Mouse (Mus musculus): ENCODE results near the gene Mrps26.
"Not testable (repeated sequence)": the region's sequence is repeated elsewhere in the genome, so short reads cannot be mapped to it uniquely, and the experiment has no call there.

The Mrps26 gene

DNA sequence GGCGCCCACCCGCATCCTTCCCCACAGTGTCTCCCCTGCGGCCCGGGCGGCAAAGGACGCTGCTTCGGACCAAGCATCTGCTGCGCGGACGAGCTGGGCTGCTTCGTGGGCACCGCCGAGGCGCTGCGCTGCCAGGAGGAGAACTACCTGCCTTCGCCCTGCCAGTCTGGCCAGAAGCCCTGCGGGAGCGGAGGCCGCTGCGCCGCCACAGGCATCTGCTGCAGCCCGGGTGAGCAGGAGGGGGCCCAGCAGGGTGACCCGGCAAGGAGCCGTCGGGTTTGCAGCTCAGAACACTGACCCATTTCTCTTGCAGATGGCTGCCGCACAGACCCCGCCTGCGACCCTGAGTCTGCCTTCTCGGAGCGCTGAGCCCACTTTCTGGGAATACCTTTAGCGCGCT lies 13.0 kb downstream of the Mrps26 start:
- not testable (repeated sequence) for DNase-seq (ENCODE audit: low spot score)

DNA sequence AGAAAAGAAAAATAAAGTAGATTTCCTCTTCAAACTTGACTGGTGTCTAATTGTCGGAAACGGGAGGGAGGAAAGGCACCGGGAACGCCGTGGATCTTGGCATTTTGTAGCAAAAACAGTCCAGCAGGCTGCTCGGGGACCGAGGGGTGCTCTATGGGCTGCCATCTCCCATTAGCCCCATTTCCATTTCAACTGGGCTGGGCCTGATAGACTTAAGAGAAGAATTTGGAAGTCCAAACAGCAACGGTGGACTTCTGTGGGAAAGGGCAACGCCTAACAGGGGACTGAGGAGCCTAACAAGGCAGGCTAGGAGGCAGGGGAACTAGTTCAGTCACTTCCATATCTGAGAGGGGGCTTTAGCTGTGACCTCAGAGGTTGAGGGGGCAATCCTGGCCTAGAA lies 13.5 kb downstream of the Mrps26 start:
- no peak for DNase-seq (ENCODE audit: low spot score)

DNA sequence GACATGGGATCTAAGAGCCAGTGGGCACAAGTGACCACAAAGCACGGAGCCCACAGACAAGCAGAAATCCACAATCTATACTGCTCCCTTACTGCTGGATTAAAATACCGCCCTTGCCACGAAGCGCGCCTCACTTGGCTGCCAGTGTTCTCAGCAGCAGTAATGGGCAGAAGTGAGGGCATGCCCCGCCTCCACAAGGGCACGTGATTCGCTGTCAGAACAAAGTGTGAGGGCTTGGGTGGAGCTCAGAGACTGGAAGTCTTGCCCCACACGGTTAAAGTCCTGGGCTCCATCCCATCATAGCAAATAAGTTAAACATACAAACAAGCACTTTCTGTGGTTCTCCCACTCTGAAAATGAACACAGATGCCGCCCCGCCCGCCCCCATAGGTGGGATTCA lies 14.1 kb downstream of the Mrps26 start:
- no peak for DNase-seq (ENCODE audit: low spot score)

DNA sequence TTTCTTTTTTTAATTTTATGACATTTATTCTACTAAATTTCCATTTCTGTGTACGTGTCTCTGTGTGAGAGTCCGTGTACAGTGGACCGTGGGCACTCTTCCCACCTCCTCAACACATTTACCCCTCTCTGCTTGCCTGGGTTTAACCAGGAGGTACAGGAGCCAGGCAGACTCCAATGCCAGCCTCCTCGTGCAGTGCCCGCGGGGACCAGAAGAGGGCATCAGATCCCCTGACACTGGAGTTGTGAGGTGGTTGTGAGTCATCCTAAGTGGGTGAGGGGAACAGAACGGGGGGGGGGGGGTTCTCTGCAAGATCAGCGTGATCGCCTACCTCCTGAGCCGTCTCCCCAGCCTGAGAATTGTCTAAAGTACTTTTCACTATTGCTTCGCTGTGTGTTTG lies 14.6 kb downstream of the Mrps26 start:
- no peak for DNase-seq (ENCODE audit: low spot score)

DNA sequence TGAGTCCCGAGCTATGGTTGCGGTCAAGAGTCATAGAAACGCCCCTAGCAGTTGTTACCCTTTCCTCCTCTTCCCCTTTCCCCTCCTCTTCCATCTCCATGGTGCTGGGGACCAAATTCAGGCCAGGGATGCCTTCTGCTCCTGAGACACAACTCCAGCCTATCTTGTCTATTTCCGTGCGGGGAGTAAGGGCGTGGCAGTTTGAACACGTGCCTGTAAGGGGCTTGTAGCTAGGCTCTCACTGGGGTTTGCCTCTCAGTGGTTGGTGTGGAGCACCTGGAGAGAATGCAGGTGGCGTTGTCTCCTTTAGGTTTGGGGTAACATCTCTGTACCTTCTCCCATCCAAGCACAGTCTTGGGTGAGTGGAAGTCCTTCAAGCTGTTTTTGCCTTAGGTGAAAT lies 16.2 kb downstream of the Mrps26 start:
- no peak for DNase-seq (ENCODE audit: low spot score)

DNA sequence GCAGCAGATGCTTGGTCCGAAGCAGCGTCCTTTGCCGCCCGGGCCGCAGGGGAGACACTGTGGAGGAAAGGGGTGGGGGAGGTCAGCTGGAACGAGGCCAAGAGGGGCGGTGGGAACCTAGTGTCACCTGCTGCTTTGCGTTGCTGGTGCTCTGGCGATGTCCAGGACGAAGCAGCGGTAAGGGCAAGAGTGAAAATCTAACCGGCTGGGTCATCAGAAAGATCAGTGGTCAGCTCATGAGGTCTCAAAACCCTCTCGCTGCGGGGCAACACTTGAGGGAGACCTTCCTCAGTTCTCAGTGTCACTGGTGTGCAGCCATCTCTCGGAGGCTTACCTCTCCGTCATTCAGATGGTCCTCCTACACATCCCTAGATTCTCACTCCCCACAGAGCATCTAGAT lies 17.7 kb downstream of the Mrps26 start:
- DNase-seq (ENCODE audit: low spot score), result no peak

DNA sequence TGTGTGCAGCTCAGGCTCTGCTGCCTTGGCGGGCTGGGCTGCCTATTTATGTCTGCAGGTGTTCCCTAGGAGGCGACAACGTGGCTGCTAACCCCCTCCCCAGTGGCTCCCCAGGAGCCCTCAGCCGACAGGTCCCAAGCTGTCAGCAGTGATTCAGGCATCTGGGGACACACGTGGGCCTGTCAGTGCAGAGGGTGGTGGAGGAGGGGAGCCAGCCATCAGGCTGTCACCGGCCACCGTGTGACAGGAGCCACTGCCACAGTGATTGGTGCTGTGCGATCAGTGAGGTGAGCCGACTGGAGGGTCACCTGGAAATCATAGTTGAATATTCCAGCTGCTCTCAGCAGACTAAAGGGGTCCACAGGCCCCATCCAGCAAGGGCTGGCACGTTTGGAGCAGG lies 19.0 kb downstream of the Mrps26 start, which contains the start of gene Avp:
Gene Avp, minus strand, starts transcription at position 3 of the 400 bp plus-strand sequence.
- no peak for DNase-seq (ENCODE audit: low spot score)

DNA sequence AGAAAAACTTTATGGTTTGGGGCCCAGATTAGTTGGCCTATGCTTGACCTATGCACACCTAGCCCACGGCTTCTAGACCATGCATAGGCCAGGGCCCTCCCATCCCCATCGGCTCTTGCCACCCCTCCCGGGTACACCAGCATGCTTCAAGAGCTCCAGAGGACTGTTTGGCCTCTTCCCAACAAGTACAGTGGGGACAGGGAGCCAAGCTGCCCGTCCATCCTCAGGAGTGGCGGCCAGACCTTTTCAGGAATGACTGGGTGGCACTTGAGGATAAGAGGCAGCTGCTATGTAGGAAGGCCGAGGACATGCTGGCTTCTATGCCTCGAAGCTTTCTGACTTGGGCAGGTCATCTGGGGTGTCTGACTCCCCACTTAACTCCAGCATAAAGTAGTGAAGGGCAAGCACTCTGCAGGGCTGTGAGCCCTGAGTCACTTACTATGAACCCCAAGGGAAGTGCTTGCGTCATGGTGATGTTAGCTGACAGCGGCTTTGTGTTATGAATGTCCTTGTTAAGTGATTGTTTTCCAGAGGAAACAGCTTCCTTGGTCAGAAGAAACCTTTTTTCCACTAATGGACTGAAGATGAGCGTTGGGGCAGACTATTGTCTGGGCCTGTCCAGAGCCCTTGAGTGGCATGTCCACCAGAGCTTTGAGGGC lies 20.5 kb downstream of the Mrps26 start:
- DNase-seq (ENCODE audit: low spot score), result no peak

DNA sequence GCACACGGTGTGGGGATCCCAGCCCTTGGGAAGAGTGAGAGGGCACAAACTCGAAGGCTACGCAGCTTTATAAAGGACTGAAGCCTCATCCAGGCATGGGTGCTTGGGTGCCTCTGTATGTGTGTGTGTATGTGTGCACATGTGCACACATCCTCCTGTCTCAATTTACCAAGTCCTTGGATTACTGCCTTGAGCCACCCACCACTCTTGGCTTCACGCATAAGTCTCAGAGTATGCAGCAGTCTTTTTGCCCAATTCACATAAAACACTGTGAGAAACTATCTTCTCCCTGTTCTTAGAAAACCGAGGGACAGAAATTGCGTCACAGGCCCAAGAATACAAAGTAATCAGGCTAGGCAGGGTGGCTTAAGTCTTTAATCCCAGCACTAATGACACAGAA lies 22.5 kb downstream of the Mrps26 start:
- no peak for DNase-seq (ENCODE audit: low spot score)

DNA sequence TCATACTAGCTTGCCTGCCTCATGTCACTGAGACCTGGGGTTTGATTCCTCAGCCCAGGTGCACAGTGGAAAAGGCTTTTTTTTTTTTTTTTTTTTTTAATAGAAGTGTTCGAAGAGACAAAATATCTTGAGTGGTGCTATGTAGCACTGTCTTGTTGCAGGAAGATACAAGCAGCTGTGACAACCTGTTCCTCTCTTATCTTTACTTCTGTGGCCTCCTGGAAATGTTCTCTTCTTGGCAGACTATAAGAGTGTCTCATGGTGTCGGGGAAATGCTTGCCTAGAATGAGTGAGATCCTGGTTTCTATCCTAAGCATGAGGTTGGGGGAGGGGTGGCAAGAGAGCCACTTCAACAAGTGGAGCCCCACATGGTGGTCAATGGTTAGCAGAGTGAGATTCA lies 24.8 kb downstream of the Mrps26 start:
- no peak for DNase-seq (ENCODE audit: low spot score)

DNA sequence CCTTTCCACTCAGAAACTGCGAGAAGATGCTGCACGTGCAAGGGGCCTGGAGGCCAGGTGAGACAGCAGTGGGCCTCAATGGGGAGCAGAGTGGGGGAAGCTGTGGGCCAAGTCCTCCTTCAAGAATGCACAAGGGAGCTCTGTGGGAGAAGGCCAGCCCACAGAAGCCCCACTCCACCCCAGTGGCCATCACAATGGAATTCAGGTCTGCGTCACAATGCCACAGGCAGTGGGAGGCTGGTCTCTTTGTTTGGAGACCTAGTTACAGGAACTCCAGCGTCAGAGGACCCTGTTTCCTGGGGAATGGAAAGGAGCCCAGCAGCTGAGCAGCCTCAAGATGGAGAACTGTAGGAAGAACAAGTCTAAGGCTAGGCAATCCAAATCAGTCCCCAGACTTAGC lies 25.6 kb downstream of the Mrps26 start:
- no peak for DNase-seq (ENCODE audit: low spot score)

DNA sequence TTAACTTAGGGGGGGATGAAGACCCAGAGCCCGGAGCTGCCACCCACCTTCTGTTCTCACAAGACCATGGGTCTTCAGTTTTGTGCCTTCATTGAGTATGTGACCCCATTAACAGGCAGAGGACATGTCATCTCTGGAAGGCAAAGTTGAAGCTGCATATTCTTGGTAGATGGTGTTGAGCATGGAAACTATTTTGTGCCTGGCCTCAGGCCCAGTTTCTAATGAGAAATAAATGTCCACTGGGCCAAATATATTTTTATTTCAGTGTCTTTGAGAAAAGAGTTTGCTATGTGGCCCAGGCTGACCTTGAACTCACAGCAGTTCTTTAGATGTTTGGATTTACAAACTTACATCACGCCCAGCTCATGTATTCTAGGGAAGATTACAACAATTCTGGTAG lies 26.2 kb downstream of the Mrps26 start:
- DNase-seq (ENCODE audit: low spot score), result no peak

DNA sequence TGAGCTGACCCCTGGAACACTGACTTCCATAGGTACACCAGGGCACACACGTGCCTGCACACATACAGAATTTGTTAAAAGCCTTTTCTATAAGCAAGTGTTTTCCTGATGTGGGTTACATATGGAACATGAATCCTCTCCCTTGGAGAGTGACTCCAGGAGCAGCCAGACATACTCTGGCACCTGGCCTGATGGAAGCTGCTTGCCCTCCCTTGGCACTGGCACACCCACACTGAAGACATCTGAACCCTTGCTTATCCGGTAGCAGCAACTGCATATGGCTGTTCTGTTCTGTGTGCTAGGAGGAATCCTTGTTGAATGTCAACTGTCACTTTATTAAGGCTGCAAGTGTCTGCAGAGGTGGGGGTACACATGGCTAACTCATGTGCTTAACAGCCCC lies 27.5 kb downstream of the Mrps26 start:
- no peak for DNase-seq (ENCODE audit: low spot score)

DNA sequence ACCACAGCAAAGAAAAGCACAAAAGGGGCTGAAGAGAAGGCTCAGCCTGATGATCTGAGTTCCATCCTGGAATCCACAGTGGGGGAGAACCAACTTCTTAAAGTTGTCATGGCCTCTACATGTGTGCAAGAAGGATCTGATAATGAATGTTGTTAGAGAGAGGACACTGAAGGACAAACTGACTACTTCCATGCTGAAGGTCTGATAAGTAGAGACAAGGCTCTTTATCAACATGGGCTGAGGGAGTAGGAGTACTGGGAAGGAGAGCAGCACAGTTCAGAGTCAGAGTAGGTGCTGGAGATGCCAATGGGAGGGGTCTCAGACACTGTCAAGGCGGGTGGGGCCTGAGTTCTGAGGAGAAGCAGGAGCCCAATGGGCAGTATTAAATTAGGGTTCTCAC lies 32.1 kb downstream of the Mrps26 start:
- no peak for DNase-seq (ENCODE audit: low spot score)

DNA sequence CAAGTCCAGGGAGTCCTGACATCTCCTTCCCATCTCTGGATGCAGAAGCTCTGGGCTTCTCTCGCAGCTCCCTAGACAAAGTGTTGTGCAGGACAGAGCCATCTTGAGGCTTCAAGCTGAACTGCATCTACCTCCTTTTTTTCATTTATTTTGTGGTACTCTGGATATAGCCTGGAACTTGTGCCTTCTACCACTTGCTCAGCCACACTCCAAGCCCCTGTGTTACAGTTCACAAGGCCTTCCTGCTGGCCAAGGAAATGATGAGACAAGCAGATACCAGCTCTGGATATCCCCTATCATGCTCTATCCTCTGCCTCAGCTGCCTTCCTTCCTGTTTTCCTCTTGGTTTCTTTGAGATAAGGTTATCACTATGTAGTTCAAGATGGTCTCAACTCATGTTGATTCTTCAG lies 34.1 kb downstream of the Mrps26 start:
- no peak for DNase-seq (ENCODE audit: low spot score)

DNA sequence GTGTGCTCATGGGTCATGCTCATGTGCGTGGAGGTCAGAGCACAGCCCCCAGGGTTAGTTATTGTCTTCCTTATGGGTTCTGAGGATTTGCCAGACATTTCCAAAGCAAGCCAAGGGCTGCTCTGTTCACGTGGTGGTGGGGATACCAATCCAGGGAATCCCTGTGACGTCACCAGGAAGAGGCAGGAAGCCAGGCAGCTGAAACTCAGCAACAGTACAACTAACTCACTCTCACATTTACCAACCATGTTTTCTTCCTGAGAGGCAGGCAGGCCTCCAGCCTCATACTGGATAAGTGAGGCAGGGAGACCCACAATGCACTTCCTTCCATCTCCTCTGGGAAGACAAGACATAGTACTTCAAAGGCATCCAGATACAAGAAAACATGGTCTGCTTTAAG lies 34.9 kb downstream of the Mrps26 start:
- no peak for DNase-seq (ENCODE audit: low spot score)

DNA sequence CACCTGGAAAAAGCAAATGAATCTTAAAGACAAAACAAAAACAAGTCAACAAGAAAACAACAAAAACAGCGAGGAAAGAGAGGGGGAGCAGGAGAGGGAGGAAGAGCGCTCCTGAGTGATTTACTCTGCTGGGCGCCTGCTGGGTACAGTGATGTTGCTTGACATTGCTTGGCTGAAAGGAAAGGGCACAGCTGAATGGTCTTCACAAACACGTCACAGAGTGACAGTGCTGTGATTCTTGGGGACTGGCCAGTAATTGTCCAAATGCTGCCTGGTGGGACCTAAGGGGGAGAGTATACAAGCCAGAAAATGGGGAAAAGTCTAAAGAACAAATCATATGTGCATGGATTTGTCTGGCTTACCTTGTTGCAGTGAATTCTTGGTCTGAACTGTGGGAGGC lies 38.7 kb downstream of the Mrps26 start:
- DNase-seq (ENCODE audit: low spot score), result no peak

DNA sequence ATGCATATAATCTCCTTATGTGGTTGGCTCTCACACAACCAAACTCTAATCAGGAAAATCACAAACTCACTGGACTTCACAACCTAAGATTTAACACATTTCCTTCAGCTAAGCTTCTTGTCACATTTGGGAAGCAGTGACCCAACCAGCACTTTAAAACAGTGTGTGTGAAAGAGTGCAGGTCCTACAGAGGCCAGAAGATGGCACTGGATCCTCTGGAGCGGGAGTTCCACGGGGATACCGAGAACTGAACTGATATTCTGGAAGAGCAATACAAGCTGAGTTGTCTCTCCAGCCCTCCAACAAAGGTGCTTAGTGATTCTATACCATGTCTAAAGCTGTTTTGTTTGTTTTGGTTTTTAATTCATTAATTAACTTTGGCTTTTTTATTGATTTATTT lies 49.5 kb downstream of the Mrps26 start:
- DNase-seq (ENCODE audit: low spot score), result no peak

Data from ovary, postnatal 10 days (tissue).